Mouse (Mus musculus) hindbrain, embryonic 13.5 days (tissue): ENCODE measurements around the gene Ubp1. TPM values are rescaled to one million over a fixed set of nuclear protein-coding genes. Genes with fewer than 3 reads are reported as not detected.

Experiments
- ATAC-seq: fragments of 200-750 bp; cut with Nextera tagmentation; 2 replicates; pipeline ENCODE4 v1.8.0; 2017; ENCODE audit warnings: moderate TSS enrichment; ENCODE audit not compliant: low FRiP score
- H3K27ac ChIP-seq: fragments of 300-500 bp; sonication (generic); 2 replicates; pipeline ENCODE4 v1.5.1; 2015; ENCODE audit warnings: inconsistent platforms, mild to moderate bottlenecking, moderate library complexity
- H3K27me3 ChIP-seq: fragments of 300-500 bp; sonication (generic); 2 replicates; pipeline ENCODE4 v1.6.1; 2015; ENCODE audit warnings: mild to moderate bottlenecking, inconsistent platforms
- H3K36me3 ChIP-seq: fragments of 300-500 bp; sonication (generic); 2 replicates; pipeline ENCODE4 v1.6.1; 2015; ENCODE audit warnings: mild to moderate bottlenecking, inconsistent platforms
- H3K4me1 ChIP-seq: fragments of 300-500 bp; sonication (generic); replicated peaks from 2 replicates; pipeline ENCODE4 v1.6.1; 2015; ENCODE audit warnings: inconsistent platforms
- H3K4me2 ChIP-seq: fragments of 300-500 bp; sonication (generic); 2 replicates; pipeline ENCODE4 v1.6.1; 2015; ENCODE audit warnings: inconsistent platforms, mild to moderate bottlenecking, moderate library complexity
- H3K4me3 ChIP-seq: fragments of 300-500 bp; sonication (generic); 2 replicates; pipeline ENCODE4 v1.5.1; 2015; ENCODE audit warnings: mild to moderate bottlenecking, inconsistent platforms
- H3K9ac ChIP-seq: fragments of 300-500 bp; sonication (generic); 2 replicates; pipeline ENCODE4 v1.6.1; 2015; ENCODE audit warnings: mild to moderate bottlenecking, inconsistent platforms
- H3K9me3 ChIP-seq: fragments of 300-500 bp; sonication (generic); 2 replicates; pipeline ENCODE4 v1.6.1; 2016; ENCODE audit warnings: inconsistent platforms
- WGBS: fragments of 180-500 bp; shearing (Covaris S2); methylation state at CpG from one replicate; pipeline ENCODE4 v1.1.7; 2015; 5-methylcytosine and 5-hydroxymethylcytosine counted together
- polyA plus RNA-seq: library from polyadenylated mRNA; unstranded; fragments of >200 nt; fragmentation: Nextera tagmentation; extraction: Ambion mirVana; gene quantifications from 2 replicates; pipeline ENCODE4 v1.2.1, GENCODE M21; 2015

The Ubp1 gene
- polyA plus RNA-seq, 1 experiment from 2014 or later = 31.5 TPM

DNA sequence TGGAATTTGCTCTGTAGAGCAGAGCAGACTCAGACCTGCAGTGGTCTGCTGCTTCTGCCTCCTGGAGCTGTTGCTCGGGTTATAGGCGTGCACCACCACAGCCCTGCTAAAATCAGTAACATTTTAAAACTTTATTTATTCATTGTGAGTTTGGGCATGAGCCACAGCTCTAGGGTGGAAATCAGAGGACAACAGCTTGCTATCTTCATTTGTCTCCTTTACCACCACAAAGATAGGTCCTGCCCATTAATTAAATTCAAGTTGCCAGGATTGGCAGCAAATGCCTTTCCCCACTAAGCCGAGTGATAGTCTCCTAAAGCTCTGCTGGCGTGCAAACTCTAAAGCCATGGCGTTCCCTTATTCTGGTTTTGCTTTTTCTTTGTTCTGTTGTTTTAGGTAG, 4.9 kb downstream of the Ubp1 start:
- WGBS = 79% methylated on average over 5 of the region's 5 CpGs
- no peaks in the 10 kb centered on the region for H3K36me3 ChIP-seq
- H3K9me3 ChIP-seq = no peaks in the 10 kb centered on the region
- no peaks in the 10 kb centered on the region for H3K27me3 ChIP-seq
- no peak overlapping the region for H3K4me2 ChIP-seq
- peaks cover 37% of the 10 kb centered on the region for H3K4me1 ChIP-seq
- no peak overlapping the region for H3K4me3 ChIP-seq
- no peak for ATAC-seq
- H3K27ac ChIP-seq = no peak overlapping the region
- H3K9ac ChIP-seq = no peak overlapping the region

DNA sequence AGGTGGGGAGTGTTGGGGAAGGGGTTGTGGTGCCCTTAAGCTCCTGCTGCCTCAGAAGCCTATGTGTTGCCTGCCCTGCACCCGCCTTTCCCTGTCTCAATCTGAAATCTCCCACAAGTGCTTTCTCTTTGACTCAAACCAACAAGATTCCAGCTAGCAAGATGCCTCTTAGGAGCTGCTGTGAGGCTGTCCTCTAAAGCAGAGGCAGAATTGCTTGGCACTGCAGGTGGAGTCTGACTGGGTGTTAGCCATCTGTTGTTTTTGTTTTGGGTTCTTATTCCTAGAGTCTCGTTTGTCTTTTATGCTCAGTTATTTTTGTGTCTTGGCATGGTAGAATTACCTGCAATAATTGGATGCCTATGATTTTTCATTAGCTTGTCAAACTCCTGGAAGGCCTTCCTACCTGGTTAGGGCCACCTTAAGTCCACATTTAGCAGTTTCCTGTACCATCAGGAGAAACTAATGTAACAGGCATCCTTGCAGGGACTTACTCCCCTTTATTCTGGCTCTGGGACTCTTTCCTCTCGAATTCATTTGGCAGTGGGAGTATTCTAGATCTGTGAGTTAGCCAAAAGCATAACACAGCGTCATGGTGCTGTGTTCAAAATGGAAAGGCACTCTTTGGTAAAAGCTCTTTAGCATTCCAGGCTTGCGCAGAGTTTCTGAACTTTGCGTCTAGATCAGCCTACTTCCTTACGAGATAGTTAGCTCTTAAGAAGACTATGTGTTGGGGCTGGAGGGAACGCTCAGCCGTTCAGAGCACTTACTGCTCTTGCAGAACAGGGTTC, 8.5 kb downstream of the Ubp1 start:
- Histone ChIP-seq H3K36me3 (no peaks in the 10 kb centered on the region), H3K9ac (no peak overlapping the region), H3K4me1 (peaks cover 17% of the 10 kb centered on the region), H3K9me3 (no peaks in the 10 kb centered on the region), H3K4me2 (no peak overlapping the region), H3K27ac (no peak overlapping the region), H3K4me3 (no peak overlapping the region), H3K27me3 (no peaks in the 10 kb centered on the region)
- 85% methylated on average over 9 of the region's 9 CpGs for WGBS
- ATAC-seq = no peak

DNA sequence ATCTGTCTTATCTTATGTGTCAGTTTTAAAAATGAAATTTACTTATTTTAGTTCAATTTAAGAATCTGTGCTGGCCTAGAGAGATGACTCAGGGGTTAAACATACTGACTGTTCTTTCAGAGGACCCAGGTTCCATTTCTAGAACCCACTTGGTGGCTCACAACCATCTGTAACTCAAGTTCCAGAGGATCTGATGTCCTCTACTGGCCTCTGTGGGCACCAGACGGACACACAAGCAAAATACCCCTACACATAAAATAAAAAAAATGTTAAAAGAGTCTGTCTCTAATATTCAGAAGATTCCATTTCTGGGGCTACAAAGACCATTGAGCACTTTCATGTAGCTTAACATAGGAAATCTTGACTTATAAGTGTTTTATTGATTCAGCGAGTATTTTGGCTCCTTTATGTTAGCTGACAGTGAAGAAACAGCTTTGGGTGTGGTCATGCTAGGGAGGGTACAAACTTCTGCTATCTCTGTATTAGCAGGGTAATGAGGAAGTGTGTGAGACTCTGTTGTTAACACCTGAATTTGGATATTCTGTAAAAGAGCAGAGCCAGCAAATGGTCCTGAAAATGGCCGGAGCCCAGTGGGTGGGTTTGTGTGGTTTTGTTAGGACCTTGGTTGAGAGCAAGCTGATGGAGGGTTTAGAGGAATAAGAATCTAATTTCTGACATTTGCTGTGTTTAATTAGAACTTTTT, 10.5 kb downstream of the Ubp1 start:
- no peak for ATAC-seq

DNA sequence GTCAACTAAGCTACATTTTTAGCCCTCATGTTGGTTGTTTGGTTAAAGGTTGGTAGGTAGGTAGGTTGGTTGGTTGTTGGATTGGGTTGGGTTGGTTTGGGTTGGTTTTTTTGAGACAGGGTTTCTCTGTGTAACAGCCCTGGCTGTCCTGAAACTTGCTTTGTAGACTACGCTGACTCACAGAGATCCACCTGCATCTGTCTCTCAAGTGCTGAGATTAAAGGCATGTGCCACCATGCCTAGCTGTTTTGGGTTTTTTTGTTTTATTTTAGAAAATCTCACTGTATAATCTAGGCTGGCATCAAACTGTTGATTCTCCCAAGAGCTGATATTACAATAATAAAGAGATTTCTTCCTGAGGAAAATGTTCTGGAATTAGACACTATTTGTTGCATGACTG, 12.6 kb downstream of the Ubp1 start:
- H3K4me3 ChIP-seq = no peak overlapping the region
- WGBS = 96% methylated on average over 1 of the region's 1 CpGs
- no peaks in the 10 kb centered on the region for H3K9me3 ChIP-seq
- H3K27ac ChIP-seq = no peak overlapping the region
- no peak overlapping the region for H3K9ac ChIP-seq
- peaks cover 28% of the 10 kb centered on the region for H3K36me3 ChIP-seq
- no peaks in the 10 kb centered on the region for H3K27me3 ChIP-seq
- H3K4me2 ChIP-seq = no peak overlapping the region
- peaks cover 7% of the 10 kb centered on the region for H3K4me1 ChIP-seq
- ATAC-seq = no peak

More for the DNA sequence above, 10.5 kb downstream of the Ubp1 start:
- Histone ChIP-seq H3K27ac (no peak overlapping the region), H3K36me3 (peaks cover 15% of the 10 kb centered on the region), H3K4me2 (no peak overlapping the region), H3K4me1 (peaks cover 7% of the 10 kb centered on the region), H3K9ac (no peak overlapping the region), H3K9me3 (no peaks in the 10 kb centered on the region), H3K27me3 (no peaks in the 10 kb centered on the region), H3K4me3 (no peak overlapping the region)
- 93% methylated on average over 3 of the region's 3 CpGs for WGBS

DNA sequence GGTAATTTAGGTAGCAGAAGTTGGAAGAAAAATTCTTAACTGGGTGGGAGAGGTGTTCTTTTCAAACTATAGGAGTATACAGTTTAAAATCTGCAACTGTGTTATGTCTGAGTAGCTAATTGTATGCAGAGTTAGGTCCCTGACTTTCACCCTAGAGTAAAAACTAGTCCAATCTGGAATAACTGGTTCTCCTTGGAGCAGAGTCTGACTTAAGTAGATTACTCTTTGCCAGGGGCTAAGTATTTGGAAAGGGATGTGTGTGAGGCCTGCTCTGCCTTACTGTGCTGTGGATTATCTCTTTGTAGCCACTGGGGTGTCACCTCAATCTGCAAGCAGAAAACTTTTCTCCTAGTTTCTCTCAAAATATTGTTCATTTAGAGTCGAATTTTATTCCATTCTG, 16.5 kb downstream of the Ubp1 start:
- 96% methylated on average over 1 of the region's 1 CpGs for WGBS
- Histone ChIP-seq H3K9ac (no peak overlapping the region), H3K4me1 (no peaks in the 10 kb centered on the region), H3K36me3 (peaks cover 36% of the 10 kb centered on the region), H3K27ac (no peak overlapping the region), H3K27me3 (no peaks in the 10 kb centered on the region), H3K4me2 (no peak overlapping the region), H3K4me3 (no peak overlapping the region), H3K9me3 (no peaks in the 10 kb centered on the region)
- ATAC-seq = no peak

DNA sequence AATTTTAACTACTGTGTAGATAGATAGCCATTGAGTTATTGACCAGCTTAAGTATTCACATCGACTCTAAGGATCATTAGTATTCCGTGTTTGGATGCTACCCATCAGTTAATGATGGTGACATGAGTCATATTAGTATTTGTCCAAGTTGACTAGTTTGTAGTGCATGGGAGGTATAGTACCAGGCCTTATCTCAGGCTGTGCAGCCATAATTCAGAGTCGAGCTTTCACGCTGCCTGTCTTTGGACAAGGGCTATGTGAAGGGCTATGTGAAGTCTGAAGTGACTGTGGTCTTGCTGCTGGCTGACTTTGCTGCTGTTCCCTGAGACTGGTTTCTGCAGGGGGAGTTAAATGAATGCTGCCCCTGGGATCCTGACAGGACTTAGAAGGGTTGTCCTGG, 27.0 kb downstream of the Ubp1 start:
- Histone ChIP-seq H3K27ac (no peak overlapping the region), H3K27me3 (no peaks in the 10 kb centered on the region), H3K4me1 (no peaks in the 10 kb centered on the region), H3K4me2 (no peak overlapping the region), H3K9me3 (no peaks in the 10 kb centered on the region), H3K4me3 (no peak overlapping the region), H3K36me3 (peaks cover 60% of the 10 kb centered on the region), H3K9ac (no peak overlapping the region)
- WGBS = 94% methylated on average over 4 of the region's 4 CpGs
- ATAC-seq = no peak

DNA sequence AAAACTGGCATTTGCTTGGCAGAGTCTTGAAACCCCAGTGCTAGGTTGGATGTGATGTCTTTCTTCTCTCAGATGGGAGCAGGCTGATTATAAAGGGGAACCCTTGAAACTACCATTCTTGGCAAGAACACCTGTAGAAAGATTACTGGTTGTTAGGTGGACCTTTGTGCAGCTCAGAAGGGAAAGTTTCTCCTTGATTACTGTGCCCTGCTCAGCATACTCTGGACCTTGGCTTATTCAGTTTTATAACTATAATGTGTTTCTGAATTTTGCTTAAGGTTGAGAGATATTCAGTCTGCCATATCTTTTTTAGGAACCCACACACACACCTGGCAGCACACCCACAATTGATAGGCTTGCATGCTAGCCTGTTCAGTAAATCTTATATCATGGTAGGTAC, 33.0 kb downstream of the Ubp1 start:
- no peak for ATAC-seq
- Histone ChIP-seq H3K27me3 (no peaks in the 10 kb centered on the region), H3K4me2 (no peak overlapping the region), H3K4me1 (no peaks in the 10 kb centered on the region), H3K27ac (no peak overlapping the region), H3K36me3 (peaks cover 87% of the 10 kb centered on the region), H3K9me3 (no peaks in the 10 kb centered on the region), H3K4me3 (no peak overlapping the region), H3K9ac (no peak overlapping the region)

DNA sequence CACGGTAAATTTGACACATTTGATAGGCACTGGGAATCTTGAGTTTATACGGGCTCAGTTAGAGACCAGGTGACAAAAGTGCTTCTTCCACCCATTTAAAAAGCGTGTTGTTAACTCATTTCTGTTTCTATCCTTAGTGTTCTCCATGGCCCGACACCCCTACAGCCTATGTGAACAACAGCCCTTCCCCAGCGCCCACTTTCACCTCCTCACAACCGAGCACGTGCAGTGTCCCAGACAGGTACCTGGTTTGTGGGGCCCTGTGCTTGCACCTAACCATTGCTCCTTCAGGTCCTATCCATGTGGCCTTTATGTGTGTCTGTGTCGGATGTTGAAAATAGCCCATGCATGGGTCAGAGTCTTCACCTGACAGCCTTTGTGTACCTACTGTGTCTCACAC, 33.7 kb downstream of the Ubp1 start:
- Histone ChIP-seq H3K9ac (no peak overlapping the region), H3K4me1 (no peaks in the 10 kb centered on the region), H3K4me3 (no peak overlapping the region), H3K4me2 (no peak overlapping the region), H3K27me3 (no peaks in the 10 kb centered on the region), H3K9me3 (no peaks in the 10 kb centered on the region), H3K27ac (no peak overlapping the region), H3K36me3 (peaks cover 87% of the 10 kb centered on the region)
- WGBS = 97% methylated on average over 8 of the region's 8 CpGs
- no peak for ATAC-seq

DNA sequence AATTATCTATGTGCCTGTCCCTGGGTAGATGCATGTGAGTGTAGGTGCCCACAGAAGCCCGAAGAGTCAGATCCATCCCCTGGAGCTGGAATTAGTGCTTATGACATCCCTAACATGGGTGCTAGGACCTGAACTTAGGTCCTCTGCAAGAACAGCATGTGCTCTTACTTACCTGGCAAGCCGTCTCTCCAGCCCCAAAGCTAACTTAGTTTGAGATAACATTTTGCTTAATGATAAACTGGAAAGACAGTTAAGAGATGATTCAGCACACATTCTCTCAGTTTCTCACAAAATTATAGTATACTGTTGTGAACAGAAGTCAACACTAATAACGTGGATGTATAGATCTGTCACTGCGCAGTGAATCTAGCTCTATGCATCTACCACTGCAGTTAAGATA, 36.1 kb downstream of the Ubp1 start:
- Histone ChIP-seq H3K27ac (no peak overlapping the region), H3K9me3 (no peaks in the 10 kb centered on the region), H3K4me2 (no peak overlapping the region), H3K4me1 (no peaks in the 10 kb centered on the region), H3K4me3 (no peak overlapping the region), H3K27me3 (no peaks in the 10 kb centered on the region), H3K9ac (no peak overlapping the region), H3K36me3 (peaks cover 92% of the 10 kb centered on the region)
- no peak for ATAC-seq
- 94% methylated on average over 4 of the region's 4 CpGs for WGBS

DNA sequence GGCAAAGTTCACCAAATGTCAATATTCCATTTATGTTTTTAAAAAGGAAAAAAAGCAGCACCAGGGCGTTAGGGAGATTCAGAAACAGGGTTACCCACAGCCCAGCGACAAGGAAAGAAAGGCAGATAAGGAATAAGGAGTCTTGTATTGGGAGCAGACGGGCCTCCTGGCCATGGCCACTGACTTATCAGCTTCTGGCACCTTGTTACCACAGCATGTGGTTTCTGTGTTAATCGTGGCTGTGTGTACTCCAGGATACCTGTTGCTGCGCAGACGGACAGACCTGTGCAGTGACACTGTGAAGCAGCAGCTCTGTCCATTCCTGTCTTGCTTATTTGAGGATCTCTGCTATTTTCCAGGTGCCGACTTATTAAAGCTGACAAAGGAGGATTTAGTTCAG, 38.2 kb downstream of the Ubp1 start:
- ATAC-seq = no peak
- 96% methylated on average over 7 of the region's 7 CpGs for WGBS
- Histone ChIP-seq H3K4me3 (no peak overlapping the region), H3K9ac (no peak overlapping the region), H3K4me1 (no peaks in the 10 kb centered on the region), H3K9me3 (no peaks in the 10 kb centered on the region), H3K4me2 (no peak overlapping the region), H3K27ac (no peak overlapping the region), H3K36me3 (peaks cover 87% of the 10 kb centered on the region), H3K27me3 (no peaks in the 10 kb centered on the region)

DNA sequence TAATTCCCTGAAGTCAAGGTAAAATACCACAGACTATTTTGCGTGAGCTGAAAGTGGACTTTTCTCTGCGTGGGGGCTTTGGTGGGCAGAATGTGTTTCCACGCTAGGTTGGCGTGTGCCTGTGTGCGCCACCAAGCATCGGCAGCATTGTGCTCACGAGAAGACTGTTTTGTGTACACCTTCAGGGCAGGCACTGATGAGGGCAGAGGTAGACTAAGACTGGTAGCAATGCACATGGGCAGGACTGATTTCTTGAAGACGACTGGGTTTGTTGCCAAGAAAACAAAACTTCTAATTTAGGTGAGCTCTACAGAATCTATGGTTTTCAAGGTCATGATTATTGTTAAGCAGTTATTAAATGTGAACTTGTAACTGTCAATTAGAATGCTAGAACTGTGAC, 38.7 kb downstream of the Ubp1 start:
- Histone ChIP-seq H3K9ac (no peak overlapping the region), H3K36me3 (peaks cover 87% of the 10 kb centered on the region), H3K4me3 (no peak overlapping the region), H3K4me1 (no peaks in the 10 kb centered on the region), H3K27me3 (no peaks in the 10 kb centered on the region), H3K4me2 (no peak overlapping the region), H3K9me3 (no peaks in the 10 kb centered on the region), H3K27ac (no peak overlapping the region)
- ATAC-seq = no peak
- WGBS = 93% methylated on average over 8 of the region's 8 CpGs

DNA sequence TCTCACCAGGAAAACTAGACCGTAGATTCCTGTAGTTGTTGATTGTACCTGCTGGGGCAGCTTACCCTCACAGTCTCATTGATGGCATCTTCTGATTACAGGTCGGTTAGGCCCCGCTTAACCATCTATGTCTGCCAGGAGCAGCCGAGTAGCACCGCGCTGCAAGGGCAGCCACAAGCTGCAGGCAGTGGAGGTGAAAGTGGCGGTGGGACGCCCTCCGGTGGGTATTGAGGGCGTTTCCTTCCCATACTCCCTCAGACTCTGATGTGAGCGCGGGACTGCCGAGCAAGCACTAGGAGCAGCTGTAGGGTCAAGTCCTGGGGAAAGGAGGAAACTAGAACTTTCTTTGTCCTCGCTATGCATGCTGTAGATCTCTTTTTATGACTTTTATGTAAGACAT, 39.3 kb downstream of the Ubp1 start:
- Histone ChIP-seq H3K9ac (no peak overlapping the region), H3K27ac (no peak overlapping the region), H3K27me3 (no peaks in the 10 kb centered on the region), H3K4me3 (no peak overlapping the region), H3K9me3 (no peaks in the 10 kb centered on the region), H3K36me3 (peaks cover 87% of the 10 kb centered on the region), H3K4me2 (no peak overlapping the region), H3K4me1 (no peaks in the 10 kb centered on the region)
- no peak for ATAC-seq
- 94% methylated on average over 14 of the region's 14 CpGs for WGBS

DNA sequence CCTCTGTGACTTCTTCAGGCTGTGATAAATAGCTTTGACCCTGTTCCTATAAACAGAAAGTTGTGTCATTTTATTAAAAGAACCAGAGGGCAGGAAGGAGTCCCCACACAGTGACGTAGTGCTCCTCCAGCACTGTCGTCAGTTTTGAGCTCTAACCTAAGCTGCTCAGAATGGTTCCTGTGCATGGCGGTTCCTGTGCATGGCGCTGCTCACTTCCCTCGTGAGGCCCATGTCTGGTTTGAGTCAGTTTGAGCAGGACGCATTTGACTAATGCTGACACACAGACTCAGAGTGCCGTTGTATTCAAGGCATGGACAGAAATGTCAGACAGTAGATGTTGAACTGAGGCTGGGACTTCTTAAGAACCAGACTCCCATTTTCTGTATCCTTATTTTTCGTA, 40.9 kb downstream of the Ubp1 start:
- H3K36me3 ChIP-seq = peaks cover 89% of the 10 kb centered on the region
- no peak overlapping the region for H3K4me3 ChIP-seq
- no peak for ATAC-seq
- H3K27me3 ChIP-seq = no peaks in the 10 kb centered on the region
- no peak overlapping the region for H3K4me2 ChIP-seq
- H3K27ac ChIP-seq = no peak overlapping the region
- no peaks in the 10 kb centered on the region for H3K9me3 ChIP-seq
- H3K9ac ChIP-seq = no peak overlapping the region
- H3K4me1 ChIP-seq = no peaks in the 10 kb centered on the region
- 84% methylated on average over 8 of the region's 8 CpGs for WGBS
